19 mouse cellular contexts compared by ENCODE assay signal in genomic region chr13:32145916-32146315, GRCm38 (mm10).
DNase-seq lines count a peak whose midpoint lies in the region; ATAC-seq and TF ChIP-seq lines count a peak whose summit lies in the region.
"Had no signal": no experiment of that assay in that cellular context is flagged by ENCODE, and none has a peak within 500 bp of the region (broad histone marks: within the 10 kb centered on the region; RNA-seq: fewer than 3 reads in every experiment).

No protein-coding gene starts in this region.

- TF ChIP-seq CTCF in G1E (IDR thresholded peaks at IDR 0.05; ENCODE audit: low read depth, low read length), result no peak

- H3K4me2 ChIP-seq in liver, embryonic 13.5 days, result no peak overlapping the region
- H3K4me2 ChIP-seq in midbrain, embryonic 13.5 days (replicated peaks), result no peak overlapping the region
- no peak overlapping the region for H3K4me2 ChIP-seq in midbrain, embryonic 16.5 days (ENCODE audit: low read length)
- H3K4me2 ChIP-seq in hindbrain, embryonic 13.5 days, result no peak overlapping the region
- H3K4me2 ChIP-seq: forebrain, embryonic 13.5 days; hindbrain, embryonic 14.5 days; midbrain, embryonic 12.5 days had no signal

- H3K27me3 ChIP-seq in G1E (ENCODE audit: insufficient read depth, low read length), result no peaks in the 10 kb centered on the region
- no peaks in the 10 kb centered on the region for H3K27me3 ChIP-seq in liver, embryonic 13.5 days
- no peaks in the 10 kb centered on the region for H3K27me3 ChIP-seq in midbrain, embryonic 13.5 days
- H3K27me3 ChIP-seq in midbrain, embryonic 16.5 days (ENCODE audit: control insufficient read depth, insufficient read depth, low read depth, low read length), result no peaks in the 10 kb centered on the region
- no peaks in the 10 kb centered on the region for H3K27me3 ChIP-seq in hindbrain, embryonic 13.5 days
- H3K27me3 ChIP-seq: forebrain, embryonic 13.5 days; midbrain, embryonic 12.5 days had no signal

- H3K36me3 ChIP-seq in G1E (replicated peaks), result no peaks in the 10 kb centered on the region
- H3K36me3 ChIP-seq in liver, embryonic 13.5 days, result no peaks in the 10 kb centered on the region
- no peaks in the 10 kb centered on the region for H3K36me3 ChIP-seq in midbrain, embryonic 13.5 days
- H3K36me3 ChIP-seq in midbrain, embryonic 16.5 days (ENCODE audit: control insufficient read depth, insufficient read depth, low read length), result no peaks in the 10 kb centered on the region
- no peaks in the 10 kb centered on the region for H3K36me3 ChIP-seq in hindbrain, embryonic 13.5 days
- H3K36me3 ChIP-seq: midbrain, embryonic 12.5 days had no signal

- peak; percentile 83 for ATAC-seq in G1E (ENCODE audit: extremely low read depth, insufficient number of reproducible peaks, low FRiP score, poor library complexity, severe bottlenecking)
- ATAC-seq in liver, embryonic 13.5 days (ENCODE audit: low read depth), result peak; percentile 90
- no peak for ATAC-seq in midbrain, embryonic 13.5 days
- ATAC-seq in midbrain, embryonic 16.5 days, result no peak
- ATAC-seq in hindbrain, embryonic 13.5 days (ENCODE audit: low FRiP score), result no peak
- ATAC-seq: forebrain, embryonic 13.5 days; intestine, embryonic 16.5 days had no signal

- 8% methylated on average over 1 of the region's 1 CpGs for WGBS in liver, embryonic 13.5 days (ENCODE audit: insufficient replicate concordance)
- WGBS in midbrain, embryonic 13.5 days, result 65% methylated on average over 1 of the region's 1 CpGs
- WGBS in midbrain, embryonic 16.5 days, result 59% methylated on average over 1 of the region's 1 CpGs
- 72% methylated on average over 1 of the region's 1 CpGs for WGBS in hindbrain, embryonic 13.5 days

- H3K9me3 ChIP-seq in G1E (replicated peaks), result no peaks in the 10 kb centered on the region
- no peaks in the 10 kb centered on the region for H3K9me3 ChIP-seq in liver, embryonic 13.5 days (replicated peaks)
- H3K9me3 ChIP-seq in midbrain, embryonic 13.5 days, result no peaks in the 10 kb centered on the region
- H3K9me3 ChIP-seq in midbrain, embryonic 16.5 days (replicated peaks; ENCODE audit: control insufficient read depth, low read length, poor library complexity, severe bottlenecking), result no peaks in the 10 kb centered on the region
- no peaks in the 10 kb centered on the region for H3K9me3 ChIP-seq in hindbrain, embryonic 13.5 days
- H3K9me3 ChIP-seq: forebrain, embryonic 13.5 days; midbrain, embryonic 12.5 days had no signal

- H3K4me1 ChIP-seq in G1E (ENCODE audit: insufficient read depth, low read depth, low read length), result peaks cover 9% of the 10 kb centered on the region
- H3K4me1 ChIP-seq in liver, embryonic 13.5 days (replicated peaks), result peaks cover 11% of the 10 kb centered on the region
- no peaks in the 10 kb centered on the region for H3K4me1 ChIP-seq in midbrain, embryonic 13.5 days (replicated peaks)
- H3K4me1 ChIP-seq in midbrain, embryonic 16.5 days (ENCODE audit: control insufficient read depth, insufficient read depth, low read length), result no peaks in the 10 kb centered on the region
- H3K4me1 ChIP-seq in hindbrain, embryonic 13.5 days (replicated peaks), result no peaks in the 10 kb centered on the region
- H3K4me1 ChIP-seq: forebrain, embryonic 13.5 days; midbrain, embryonic 12.5 days had no signal

- no peak for DNase-seq in G1E (ENCODE audit: low spot score)
- DNase-seq in brain, adult 2 months (ENCODE audit: low read depth, low spot score), result peak; percentile 87
- peak; percentile 73 for DNase-seq in cerebellum, adult 9-10 months
- peak; percentile 32 for DNase-seq in liver, embryonic 13.5 days
- DNase-seq in lung, postnatal 4 days, result no peak
- DNase-seq: adrenal gland, postnatal 14 days; gastrocnemius, postnatal 36 days; heart, postnatal 10 days; kidney, postnatal 25 days; lung, postnatal 14 days; thymus, postnatal 4 days had no signal

- no peak overlapping the region for H3K9ac ChIP-seq in liver, embryonic 13.5 days
- no peak overlapping the region for H3K9ac ChIP-seq in midbrain, embryonic 13.5 days (replicated peaks)
- no peak overlapping the region for H3K9ac ChIP-seq in midbrain, embryonic 16.5 days (ENCODE audit: low read depth, low read length)
- H3K9ac ChIP-seq in hindbrain, embryonic 13.5 days, result no peak overlapping the region
- H3K9ac ChIP-seq: forebrain, embryonic 13.5 days; hindbrain, embryonic 14.5 days; midbrain, embryonic 12.5 days had no signal

- H3K27ac ChIP-seq in liver, embryonic 13.5 days, result no peak overlapping the region; the same call in 1 of the 2 replicates
- H3K27ac ChIP-seq in midbrain, embryonic 13.5 days, result no peak overlapping the region
- H3K27ac ChIP-seq in midbrain, embryonic 16.5 days (ENCODE audit: low read length), result no peak overlapping the region
- no peak overlapping the region for H3K27ac ChIP-seq in hindbrain, embryonic 13.5 days
- H3K27ac ChIP-seq: forebrain, embryonic 13.5 days; hindbrain, embryonic 14.5 days; midbrain, embryonic 12.5 days had no signal

- no peak overlapping the region for H3K4me3 ChIP-seq in G1E (ENCODE audit: low read depth, low read length)
- no peak overlapping the region for H3K4me3 ChIP-seq in liver, embryonic 13.5 days (replicated peaks)
- H3K4me3 ChIP-seq in midbrain, embryonic 13.5 days (replicated peaks), result no peak overlapping the region
- H3K4me3 ChIP-seq in midbrain, embryonic 16.5 days (ENCODE audit: low read depth, low read length), result no peak overlapping the region
- no peak overlapping the region for H3K4me3 ChIP-seq in hindbrain, embryonic 13.5 days
- H3K4me3 ChIP-seq: forebrain, embryonic 13.5 days; midbrain, embryonic 12.5 days; myocyte had no signal

Comparison
In these comparisons a context has a peak if more than half of its experiments do, and no peak if none do; other contexts are left out.
1. ATAC-seq: peak in G1E (single experiment) and liver, embryonic 13.5 days (single experiment); none in midbrain, embryonic 13.5 days (single experiment), midbrain, embryonic 16.5 days (single experiment) and hindbrain, embryonic 13.5 days (single experiment).
2. DNase-seq: peak in brain, adult 2 months (single experiment), cerebellum, adult 9-10 months (single experiment) and liver, embryonic 13.5 days (single experiment); none in G1E (single experiment) and lung, postnatal 4 days (0 of 2).